Mouse (Mus musculus) intestine, embryonic 15.5 days (tissue): ENCODE measurements at regions not wholly inside any gene's neighbourhood (a gene's known extent, or its start where the extent isn't known, plus 50 kb on each side); places are given as distances from the start of the nearest gene placed in this dataset.
"Not testable (repeated sequence)": the region's sequence is repeated elsewhere in the genome, so short reads cannot be mapped to it uniquely, and the experiment has no call there.

Experiments
- ATAC-seq: fragments of 200-750 bp; cut with Nextera tagmentation; 2 replicates; pipeline ENCODE4 v1.8.0; 2017; ENCODE audit warnings: moderate TSS enrichment, moderate library complexity
- H3K27ac ChIP-seq: fragments of 300-500 bp; sonication (generic); 2 replicates; pipeline ENCODE4 v1.5.1; 2015; ENCODE audit warnings: mild to moderate bottlenecking, inconsistent platforms
- H3K27me3 ChIP-seq: fragments of 300-500 bp; sonication (generic); replicated peaks from 2 replicates; pipeline ENCODE4 v1.6.1; 2015; ENCODE audit warnings: inconsistent platforms
- H3K36me3 ChIP-seq: fragments of 300-500 bp; sonication (generic); 2 replicates; pipeline ENCODE4 v1.6.1; 2015; ENCODE audit warnings: inconsistent platforms
- H3K4me1 ChIP-seq: fragments of 300-500 bp; sonication (generic); replicated peaks from 2 replicates; pipeline ENCODE4 v1.6.1; 2015; ENCODE audit warnings: inconsistent platforms
- H3K4me2 ChIP-seq: fragments of 300-500 bp; sonication (generic); replicated peaks from 2 replicates; pipeline ENCODE4 v1.6.1; 2015; ENCODE audit warnings: mild to moderate bottlenecking, inconsistent platforms
- H3K4me3 ChIP-seq: fragments of 300-500 bp; sonication (generic); replicated peaks from 2 replicates; pipeline ENCODE4 v1.5.1; 2015; ENCODE audit warnings: inconsistent platforms
- H3K9ac ChIP-seq: fragments of 300-500 bp; sonication (generic); 2 replicates; pipeline ENCODE4 v1.6.1; 2015; ENCODE audit warnings: inconsistent platforms
- H3K9me3 ChIP-seq: fragments of 300-500 bp; sonication (generic); 2 replicates; pipeline ENCODE4 v1.6.1; 2016; ENCODE audit warnings: inconsistent platforms
- WGBS: fragments of 180-500 bp; shearing (Covaris S2); methylation state at CpG from one replicate; pipeline ENCODE4 v1.1.7; 2015; 5-methylcytosine and 5-hydroxymethylcytosine counted together

DNA sequence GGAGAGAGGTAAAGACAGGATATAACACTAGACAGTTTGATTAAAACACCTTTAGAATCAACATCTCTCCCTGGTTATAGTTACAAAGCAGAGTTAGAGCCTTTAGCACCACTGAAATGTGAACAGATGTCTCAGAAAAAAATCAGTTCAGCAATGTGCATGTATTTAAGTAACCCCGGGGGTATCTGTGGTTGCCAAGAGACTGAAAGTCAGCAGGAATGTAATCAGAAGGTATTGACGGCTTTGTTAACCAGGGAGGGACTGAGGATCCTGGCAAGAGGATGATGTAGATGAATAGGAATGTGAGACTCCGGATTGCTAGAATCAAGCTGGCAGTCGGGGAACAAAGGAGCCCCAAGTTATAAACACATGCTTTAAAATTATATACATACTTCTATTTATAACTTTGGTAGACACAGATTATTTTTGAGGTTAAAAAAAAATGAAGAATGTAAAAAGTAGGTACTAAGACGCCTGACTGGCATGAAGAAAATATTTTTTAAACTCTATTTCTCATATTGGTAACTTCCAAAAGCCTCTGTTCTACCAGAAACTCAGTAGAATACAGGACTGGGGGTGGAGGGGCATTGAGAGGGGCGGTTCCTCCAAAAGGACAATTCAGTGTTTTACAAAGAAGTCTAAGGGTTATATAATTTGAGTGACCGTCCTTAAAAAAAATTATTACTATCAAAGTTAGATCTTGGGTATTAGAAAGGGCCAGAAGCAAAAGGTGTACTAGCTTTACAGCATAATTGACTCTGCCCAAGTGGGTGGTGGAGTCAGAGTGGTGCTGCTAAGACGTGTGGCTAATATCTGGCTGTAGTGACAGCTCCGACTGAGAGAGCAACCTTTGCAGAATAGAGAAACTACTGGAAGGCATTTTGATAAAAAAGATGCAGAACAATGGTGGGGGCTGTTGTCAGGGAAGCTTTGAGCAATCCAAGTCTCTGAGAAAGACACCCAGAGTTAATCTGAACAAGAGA, 341.2 kb upstream of the Gm6657 start:
- Histone ChIP-seq H3K36me3 (no peaks in the 10 kb centered on the region), H3K4me1 (no peaks in the 10 kb centered on the region), H3K4me2 (no peak overlapping the region), H3K9ac (no peak overlapping the region), H3K27ac (no peak overlapping the region), H3K9me3 (no peaks in the 10 kb centered on the region), H3K27me3 (no peaks in the 10 kb centered on the region), H3K4me3 (no peak overlapping the region)
- 27% methylated on average over 9 of the region's 9 CpGs for WGBS
- no peak for ATAC-seq

GRCm38 (mm10) chr12:77854281-77855075, 339.6 kb upstream of the Gm6657 start:
- Histone ChIP-seq H3K27ac (no peak overlapping the region), H3K27me3 (no peaks in the 10 kb centered on the region), H3K36me3 (no peaks in the 10 kb centered on the region), H3K9me3 (no peaks in the 10 kb centered on the region), H3K4me2 (no peak overlapping the region), H3K4me1 (no peaks in the 10 kb centered on the region), H3K4me3 (no peak overlapping the region), H3K9ac (no peak overlapping the region)
- ATAC-seq = no peak
- 66% methylated on average over 15 of the region's 15 CpGs for WGBS

- Histone ChIP-seq H3K27ac (no peak overlapping the region), H3K27me3 (no peaks in the 10 kb centered on the region), H3K4me2 (no peak overlapping the region), H3K9ac (no peak overlapping the region), H3K36me3 (no peaks in the 10 kb centered on the region), H3K9me3 (no peaks in the 10 kb centered on the region), H3K4me1 (no peaks in the 10 kb centered on the region), H3K4me3 (no peak overlapping the region)
- no peak for ATAC-seq
- WGBS = 80% methylated on average over 12 of the region's 12 CpGs
These were observed 338.2 kb upstream of the Gm6657 start for GRCm38 (mm10) chr12:77855796-77856195.

- no peaks in the 10 kb centered on the region for H3K27me3 ChIP-seq
- no peak overlapping the region for H3K4me2 ChIP-seq
- no peak for ATAC-seq
- no peak overlapping the region for H3K9ac ChIP-seq
- no peaks in the 10 kb centered on the region for H3K4me1 ChIP-seq
- H3K27ac ChIP-seq = no peak overlapping the region
- WGBS = 73% methylated on average over 4 of the region's 4 CpGs
- no peaks in the 10 kb centered on the region for H3K9me3 ChIP-seq
- no peaks in the 10 kb centered on the region for H3K36me3 ChIP-seq
- H3K4me3 ChIP-seq = no peak overlapping the region
These were observed 336.8 kb upstream of the Gm6657 start for GRCm38 (mm10) chr12:77857281-77857680.

GRCm38 (mm10) chr12:77860769-77861557, 333.1 kb upstream of the Gm6657 start:
- Histone ChIP-seq H3K27ac (no peak overlapping the region), H3K9ac (no peak overlapping the region), H3K36me3 (no peaks in the 10 kb centered on the region), H3K27me3 (no peaks in the 10 kb centered on the region), H3K4me2 (no peak overlapping the region), H3K9me3 (no peaks in the 10 kb centered on the region), H3K4me1 (no peaks in the 10 kb centered on the region), H3K4me3 (no peak overlapping the region)
- 57% methylated on average over 13 of the region's 13 CpGs for whole genome bisulfite sequencing
- no peak for ATAC-seq

DNA sequence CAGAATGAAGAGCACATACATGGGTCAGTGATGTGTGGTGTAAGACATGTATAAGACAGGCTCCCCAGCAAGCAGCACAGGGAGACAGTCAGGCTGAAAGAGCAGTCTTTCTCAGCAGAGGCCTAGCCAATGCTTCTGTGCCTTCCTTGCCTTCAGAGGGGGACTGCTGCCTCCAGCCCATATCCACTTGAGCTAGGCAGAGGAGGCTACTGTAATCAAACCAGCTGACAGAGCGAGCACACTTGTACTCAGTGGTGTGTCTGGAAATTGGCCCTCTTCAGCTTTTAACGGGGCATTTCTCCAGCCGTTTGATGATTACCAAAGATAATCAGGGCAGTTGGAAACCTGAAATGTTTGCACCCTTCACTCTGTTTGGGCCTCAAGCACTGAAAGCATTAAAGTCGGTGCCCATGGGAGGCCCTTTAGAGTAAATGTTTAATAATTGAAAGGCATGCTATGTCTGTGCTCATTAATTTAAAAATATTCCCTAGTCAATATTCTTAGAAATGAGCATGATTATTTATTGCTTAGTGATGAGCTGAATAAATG, 326.0 kb upstream of the Gm6657 start:
- Histone ChIP-seq H3K36me3 (no peaks in the 10 kb centered on the region), H3K27ac (no peak overlapping the region), H3K4me2 (no peak overlapping the region), H3K4me3 (no peak overlapping the region), H3K9ac (no peak overlapping the region), H3K4me1 (no peaks in the 10 kb centered on the region), H3K9me3 (no peaks in the 10 kb centered on the region), H3K27me3 (no peaks in the 10 kb centered on the region)
- ATAC-seq = no peak
- 38% methylated on average over 4 of the region's 4 CpGs for WGBS

DNA sequence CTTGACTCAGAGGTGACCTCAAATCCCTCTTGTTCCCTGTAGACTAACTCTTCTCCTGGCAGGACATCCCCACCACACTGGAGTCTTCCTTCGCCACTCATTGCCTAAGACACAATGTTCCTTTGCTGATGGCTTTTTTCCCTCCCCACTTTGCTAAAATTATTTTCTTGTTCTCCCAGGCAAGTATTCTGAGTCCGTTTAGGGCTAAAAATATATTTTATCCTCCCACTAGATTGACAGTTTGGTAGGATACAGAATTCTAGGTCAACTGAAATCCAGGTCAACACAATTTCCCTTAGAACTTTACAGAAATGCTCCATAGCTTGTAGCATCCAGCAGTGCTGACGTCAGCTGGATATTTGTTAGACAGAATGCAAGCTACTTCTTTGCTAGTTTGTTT, 324.7 kb upstream of the Gm6657 start:
- H3K9ac ChIP-seq = no peak overlapping the region
- H3K27ac ChIP-seq = no peak overlapping the region
- no peak overlapping the region for H3K4me3 ChIP-seq
- no peaks in the 10 kb centered on the region for H3K9me3 ChIP-seq
- WGBS = 82% methylated on average over 3 of the region's 3 CpGs
- H3K4me1 ChIP-seq = no peaks in the 10 kb centered on the region
- ATAC-seq = no peak
- H3K27me3 ChIP-seq = no peaks in the 10 kb centered on the region
- H3K4me2 ChIP-seq = no peak overlapping the region
- no peaks in the 10 kb centered on the region for H3K36me3 ChIP-seq

DNA sequence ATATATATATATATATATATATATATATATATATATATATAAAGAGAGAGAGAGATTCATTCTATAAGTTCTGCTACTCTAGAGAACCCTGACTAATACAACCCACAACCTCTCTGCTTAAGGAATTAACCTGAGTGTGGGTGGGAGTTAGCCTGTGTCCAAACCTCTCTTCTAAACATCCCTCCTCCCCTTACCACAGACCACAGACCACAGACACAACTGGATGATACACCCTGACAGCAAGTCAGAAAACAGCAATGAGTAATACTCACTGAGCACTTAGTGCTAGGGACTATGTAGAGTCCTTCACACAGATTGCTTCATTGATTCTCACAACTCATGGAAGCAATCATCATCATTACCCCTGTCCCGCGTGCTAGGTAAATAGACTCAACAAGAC, 306.7 kb upstream of the Gm6657 start:
- no peak overlapping the region for H3K9ac ChIP-seq
- no peak for ATAC-seq

DNA sequence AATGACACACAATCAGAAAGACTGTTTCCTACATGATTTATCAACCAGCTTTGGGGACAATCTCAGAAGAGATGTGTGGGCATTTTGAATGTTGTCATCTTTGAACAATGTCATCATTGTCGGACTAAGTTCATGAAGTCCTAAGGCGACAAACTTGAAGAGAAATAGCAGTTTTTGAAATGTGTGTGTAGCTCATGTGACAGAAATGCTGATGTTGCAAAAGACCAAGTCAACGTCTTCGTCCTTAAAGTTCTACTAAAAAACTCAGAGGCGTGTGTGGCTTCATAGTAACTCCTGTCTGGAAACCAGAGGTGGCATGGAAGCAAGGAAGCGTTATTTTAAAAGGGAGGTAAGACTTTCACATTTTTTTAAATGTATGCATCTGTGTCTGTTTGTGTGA, 302.6 kb upstream of the Gm6657 start:
- no peaks in the 10 kb centered on the region for H3K36me3 ChIP-seq
- H3K9ac ChIP-seq = no peak overlapping the region
- no peak overlapping the region for H3K4me2 ChIP-seq
- H3K27ac ChIP-seq = no peak overlapping the region
- no peaks in the 10 kb centered on the region for H3K9me3 ChIP-seq
- ATAC-seq = no peak
- no peak overlapping the region for H3K4me3 ChIP-seq
- no peaks in the 10 kb centered on the region for H3K27me3 ChIP-seq
- H3K4me1 ChIP-seq = no peaks in the 10 kb centered on the region
- 90% methylated on average over 6 of the region's 6 CpGs for WGBS

More for the DNA sequence above, 306.7 kb upstream of the Gm6657 start:
- H3K4me1 ChIP-seq = no peaks in the 10 kb centered on the region
- H3K27ac ChIP-seq = no peak overlapping the region
- H3K4me2 ChIP-seq = no peak overlapping the region
- H3K27me3 ChIP-seq = no peaks in the 10 kb centered on the region
- no peaks in the 10 kb centered on the region for H3K36me3 ChIP-seq
- H3K9me3 ChIP-seq = no peaks in the 10 kb centered on the region
- 67% methylated on average over 2 of the region's 2 CpGs for WGBS
- H3K4me3 ChIP-seq = no peak overlapping the region

GRCm38 (mm10) chr12:77894238-77894637, 299.8 kb upstream of the Gm6657 start:
- Histone ChIP-seq H3K36me3 (no peaks in the 10 kb centered on the region), H3K4me2 (no peak overlapping the region)
- ATAC-seq = no peak

GRCm38 (mm10) chr12:77895508-77895907, 298.5 kb upstream of the Gm6657 start:
- H3K4me1 ChIP-seq = no peaks in the 10 kb centered on the region
- no peak overlapping the region for H3K9ac ChIP-seq
- H3K27ac ChIP-seq = no peak overlapping the region
- WGBS = 61% methylated on average over 2 of the region's 2 CpGs
- no peaks in the 10 kb centered on the region for H3K9me3 ChIP-seq
- no peak overlapping the region for H3K4me2 ChIP-seq
- no peak for ATAC-seq
- no peak overlapping the region for H3K4me3 ChIP-seq
- H3K36me3 ChIP-seq = no peaks in the 10 kb centered on the region
- H3K27me3 ChIP-seq = no peaks in the 10 kb centered on the region

More at GRCm38 (mm10) chr12:77894238-77894637, 299.8 kb upstream of the Gm6657 start:
- H3K27ac ChIP-seq = no peak overlapping the region
- H3K9me3 ChIP-seq = no peaks in the 10 kb centered on the region
- no peak overlapping the region for H3K4me3 ChIP-seq
- H3K27me3 ChIP-seq = no peaks in the 10 kb centered on the region
- H3K4me1 ChIP-seq = no peaks in the 10 kb centered on the region
- no peak overlapping the region for H3K9ac ChIP-seq

- not testable (repeated sequence) for H3K9ac ChIP-seq, H3K4me3 ChIP-seq, H3K27me3 ChIP-seq, H3K9me3 ChIP-seq, H3K4me2 ChIP-seq, H3K36me3 ChIP-seq, ATAC-seq, H3K4me1 ChIP-seq, H3K27ac ChIP-seq
- WGBS = 84% methylated on average over 2 of the region's 2 CpGs
These were observed 295.1 kb upstream of the Gm6657 start for GRCm38 (mm10) chr12:77898974-77899373.
